Mouse (Mus musculus) left cerebral cortex, adult 8-10 months (tissue): Measurements from ENCODE around the gene Dnase1. TPM values are rescaled to one million over a fixed set of nuclear protein-coding genes. Genes with fewer than 3 reads are reported as not detected.
"Not testable (repeated sequence)": the region's sequence is repeated elsewhere in the genome, so short reads cannot be mapped to it uniquely, and the experiment has no call there.

Experiments used
- DNase-seq, 2 experiments: peaks; one replicate each; pipeline ENCODE4 v3.0.0; 2022; ENCODE audit warnings: low spot score in 2 of 2
- total RNA-seq, 4 experiments: library from RNA; stranded (reverse); gene quantifications; 2 replicates each; pipeline ENCODE4 v1.2.4; 2022

Gene Dnase1
- not detected for total RNA-seq

DNA sequence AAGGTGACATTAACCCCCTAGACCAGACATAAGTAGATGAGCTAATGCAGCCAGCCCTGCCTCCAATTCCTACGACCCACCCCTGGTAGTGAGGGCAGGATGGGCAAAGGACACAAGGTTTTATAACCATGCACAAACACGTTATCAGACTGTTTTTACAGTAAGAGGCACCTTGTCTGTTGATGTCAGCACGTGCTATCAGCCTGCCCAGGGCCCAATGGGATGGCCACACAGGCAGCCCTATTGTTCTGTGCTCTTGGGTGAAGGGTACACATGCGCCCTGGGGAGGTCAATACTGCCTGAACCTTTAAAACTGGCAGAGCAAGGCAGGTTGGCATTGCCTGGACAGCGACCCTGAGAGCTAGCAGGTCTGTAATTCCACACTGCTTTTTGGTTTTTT, at the start of gene Dnase1:
Gene Dnase1 (plus strand): TSS at position 136 of the 400 bp plus-strand sequence.
- no peak for DNase-seq

DNA sequence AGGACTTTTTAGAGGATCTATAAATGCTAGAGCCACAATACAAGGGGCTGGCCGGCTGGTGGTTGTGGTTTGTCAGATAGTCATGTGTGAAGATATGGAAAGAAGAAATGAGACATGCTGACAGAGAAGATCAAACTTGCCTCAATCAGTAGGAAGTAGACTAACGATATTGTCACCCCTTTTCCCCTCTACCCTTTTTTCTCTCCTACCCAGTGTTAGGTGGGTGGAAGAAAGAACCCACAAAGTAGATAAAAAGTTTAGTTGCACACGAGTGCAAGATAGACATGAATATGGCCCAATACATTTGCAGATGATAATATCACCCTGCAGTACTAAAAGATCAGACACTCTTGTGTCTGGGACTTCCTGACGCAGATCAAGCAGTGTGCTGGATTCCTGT, 48.3 kb upstream of the Dnase1 start:
- no peak for DNase-seq

DNA sequence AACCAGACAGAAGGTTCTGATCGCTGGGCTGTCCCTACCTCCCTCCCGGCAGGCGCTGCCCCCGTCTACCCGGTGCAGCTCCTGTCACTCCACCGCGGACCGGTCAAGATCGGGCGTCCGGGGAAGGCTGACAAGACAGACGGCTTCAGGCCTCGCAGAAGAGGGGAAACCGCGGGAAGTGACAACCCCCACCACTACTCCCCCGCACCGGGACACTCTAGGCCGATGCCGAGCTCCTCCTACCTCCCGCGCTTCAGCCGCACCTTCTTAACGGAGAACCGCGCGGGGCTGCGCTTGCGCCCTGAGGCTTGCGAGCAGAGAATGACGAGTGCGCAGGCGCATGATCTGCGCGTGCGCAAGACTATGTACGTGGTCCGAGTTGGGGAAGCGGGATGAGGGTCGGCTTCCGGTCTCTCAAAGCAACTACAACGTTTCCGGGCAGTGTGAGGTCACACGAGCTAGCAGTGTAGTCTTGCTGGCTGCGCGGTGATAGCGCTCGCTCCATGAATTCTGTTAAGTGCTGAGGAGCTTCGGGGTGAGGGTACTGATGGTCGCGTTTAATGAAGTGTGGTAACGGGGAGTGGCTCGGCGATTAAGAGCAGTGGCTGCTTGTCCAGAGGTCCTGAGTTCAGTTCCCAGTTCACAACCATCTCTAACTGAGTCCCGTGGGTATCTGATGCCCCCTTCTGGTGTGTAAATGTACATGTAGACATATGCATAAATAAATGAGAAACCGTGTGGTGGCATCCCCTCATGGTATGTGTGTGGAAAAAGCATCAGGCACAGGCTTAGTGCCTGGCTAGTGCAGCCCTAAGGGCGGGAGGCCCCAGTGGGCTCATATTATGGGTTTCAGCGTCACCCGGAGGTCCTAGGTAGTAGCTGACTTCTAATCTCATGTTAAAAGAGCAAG, 33.0 kb upstream of the Dnase1 start, which contains the start of gene Slx4:
Gene Slx4 (minus strand): TSS at position 282 of the 910 bp plus-strand sequence.
- peak; percentile 94 to 96 for DNase-seq

DNA sequence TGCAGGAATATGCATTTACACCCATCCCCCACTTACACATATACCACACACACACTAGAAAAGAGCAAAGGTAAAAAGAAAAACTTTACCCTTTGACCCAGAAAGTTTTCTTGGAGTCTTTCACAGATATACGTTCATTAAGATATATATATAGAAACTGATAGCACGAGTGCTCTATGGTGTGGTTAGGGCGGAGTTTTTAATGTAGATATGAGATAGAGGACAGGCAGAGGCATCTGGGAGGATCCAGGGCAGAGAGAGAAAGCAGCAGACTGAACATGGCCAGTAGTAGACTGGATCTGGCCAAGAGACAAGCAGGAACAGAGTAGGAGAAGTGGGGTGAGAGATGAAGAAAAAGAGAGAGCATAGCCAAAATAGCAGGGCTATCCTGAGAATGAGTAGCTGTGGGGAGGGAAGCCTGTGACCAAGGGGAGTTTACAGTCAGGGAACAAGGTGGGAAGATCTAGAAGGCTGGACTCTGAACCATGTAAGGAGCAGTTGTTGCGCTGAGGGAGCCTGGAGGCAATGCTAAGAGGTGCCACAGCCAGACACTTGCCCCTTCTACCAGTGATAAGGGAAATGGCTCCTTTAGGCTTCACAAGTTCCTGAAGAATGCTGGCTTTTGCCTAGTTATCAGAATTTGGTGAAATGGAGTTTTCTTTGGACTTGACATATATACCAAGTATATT, 23.7 kb upstream of the Dnase1 start:
- DNase-seq: no peak

DNA sequence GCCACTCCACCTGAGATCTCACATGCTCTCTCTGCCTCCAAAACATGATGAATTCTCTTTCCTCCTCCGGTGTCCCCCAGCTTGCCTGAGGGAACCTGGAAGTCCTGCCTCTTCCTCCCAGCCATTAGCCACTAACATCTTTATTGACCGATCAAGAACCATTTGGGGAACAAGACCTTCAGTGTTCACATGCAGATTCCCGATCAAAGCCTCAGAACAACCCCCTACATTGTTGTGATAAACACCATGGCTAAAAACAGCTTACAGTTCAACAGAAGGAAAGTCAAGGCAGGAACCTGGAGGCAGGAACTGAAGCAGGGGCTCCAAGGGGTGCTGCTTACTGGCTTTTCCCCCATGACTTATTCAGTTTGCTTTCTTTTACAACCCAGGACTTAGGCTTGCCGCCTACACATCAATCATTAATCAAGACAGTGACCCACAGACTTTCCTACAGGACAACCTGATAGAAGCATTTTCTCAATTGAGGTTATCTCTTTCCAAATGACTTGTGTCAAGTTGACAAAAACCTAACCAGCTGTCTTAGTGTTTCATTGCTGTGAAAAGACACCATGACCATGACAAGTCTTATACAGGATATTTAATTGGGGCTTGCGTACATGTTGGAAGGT, 22.6 kb upstream of the Dnase1 start:
- DNase-seq: no peak

DNA sequence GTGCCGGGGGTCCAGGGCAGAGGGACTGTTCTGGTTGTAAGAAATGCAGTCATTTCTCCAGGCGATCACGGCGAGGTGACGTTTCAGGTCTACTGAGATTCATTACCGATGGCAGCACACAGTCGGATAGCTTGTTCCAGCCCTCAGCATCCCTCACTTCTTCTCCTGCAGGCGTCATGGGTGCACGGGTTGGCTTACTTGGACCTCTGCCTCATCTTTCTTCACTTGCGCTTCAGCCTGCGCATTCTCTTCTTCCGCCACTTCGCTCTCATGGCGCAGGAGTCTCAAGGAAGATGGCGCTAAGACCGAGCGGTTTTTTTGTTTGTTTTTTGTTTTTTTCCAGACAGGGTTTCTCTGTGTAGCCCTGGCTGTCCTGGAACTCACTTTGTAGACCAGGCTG, 20.0 kb upstream of the Dnase1 start:
- not testable (repeated sequence) for DNase-seq

DNA sequence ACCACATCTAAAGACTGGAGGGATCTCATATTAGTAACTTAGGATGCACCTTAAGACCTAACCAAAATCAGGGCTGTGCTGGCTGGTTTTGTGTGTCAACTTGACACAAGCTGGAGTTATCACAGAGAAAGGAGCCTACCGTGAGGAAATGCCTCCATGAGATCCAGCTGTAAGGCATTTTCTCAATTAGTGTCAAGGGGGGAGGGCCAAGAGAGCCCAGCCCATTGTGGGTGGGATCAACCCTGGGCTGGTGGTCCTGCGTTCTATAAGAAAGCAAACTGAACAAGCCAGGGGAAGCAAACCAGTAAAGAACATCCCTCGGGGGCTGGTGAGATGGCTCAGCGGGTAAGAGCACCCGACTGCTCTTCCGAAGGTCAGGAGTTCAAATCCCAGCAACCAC, 19.3 kb upstream of the Dnase1 start:
- not testable (repeated sequence) for DNase-seq

DNA sequence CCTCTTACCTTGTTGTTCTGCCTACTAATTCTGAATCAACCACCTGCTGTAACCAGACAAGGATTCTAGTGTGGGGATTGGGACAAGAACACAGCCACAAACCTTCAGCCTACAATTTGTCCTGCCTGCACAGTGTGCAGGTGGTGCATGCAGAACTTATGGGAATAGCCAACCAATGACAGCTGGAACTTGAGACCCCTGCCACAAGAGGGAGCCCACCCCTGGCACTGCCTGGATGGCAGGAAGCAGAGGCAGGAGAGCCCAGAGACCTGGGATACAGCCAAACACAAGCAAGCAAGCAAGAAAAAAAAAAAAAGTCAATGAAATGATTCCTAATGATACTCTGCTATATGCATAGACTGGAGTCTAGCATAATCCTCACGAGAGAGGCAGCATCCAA, 15.5 kb upstream of the Dnase1 start:
- no peak for DNase-seq

DNA sequence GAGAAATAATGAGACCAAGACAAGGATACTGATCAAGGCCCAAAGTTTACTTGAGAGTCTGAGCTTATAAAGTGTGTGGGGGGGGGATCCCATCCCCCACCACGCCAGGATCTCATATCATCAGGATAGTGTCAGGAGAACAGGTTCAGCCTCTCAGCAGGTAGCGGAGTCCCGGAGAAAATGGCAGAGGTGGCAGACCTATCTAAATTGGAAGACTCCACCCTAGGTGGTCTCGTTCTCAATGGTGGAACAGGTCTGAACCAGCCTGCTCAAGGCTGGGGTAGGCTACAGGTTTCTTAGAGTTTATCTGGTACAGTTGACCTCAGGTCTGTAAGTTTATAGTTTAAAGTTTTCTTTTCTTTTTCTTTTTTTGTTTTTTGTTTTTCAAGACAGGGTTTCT, 14.0 kb upstream of the Dnase1 start:
- DNase-seq: no peak

DNA sequence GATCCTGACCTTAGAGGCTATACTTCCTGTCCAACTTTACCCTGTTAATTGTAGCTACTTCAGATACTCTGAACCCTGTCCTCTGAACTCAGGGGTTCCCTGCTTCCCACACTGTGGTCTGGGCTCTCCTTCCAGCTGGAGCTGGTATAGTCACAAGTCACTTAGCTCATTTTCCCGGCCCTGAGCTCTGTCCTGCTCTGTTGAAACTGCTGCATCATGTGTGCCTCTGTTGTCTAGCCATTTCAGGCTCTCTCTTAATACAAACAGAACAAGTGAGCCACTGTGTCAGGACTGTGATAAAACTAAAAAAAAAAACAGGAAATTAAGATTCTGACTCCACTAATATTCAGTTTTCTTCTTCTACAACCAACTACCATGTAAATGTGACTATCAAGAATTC, 10.1 kb upstream of the Dnase1 start:
- no peak for DNase-seq

DNA sequence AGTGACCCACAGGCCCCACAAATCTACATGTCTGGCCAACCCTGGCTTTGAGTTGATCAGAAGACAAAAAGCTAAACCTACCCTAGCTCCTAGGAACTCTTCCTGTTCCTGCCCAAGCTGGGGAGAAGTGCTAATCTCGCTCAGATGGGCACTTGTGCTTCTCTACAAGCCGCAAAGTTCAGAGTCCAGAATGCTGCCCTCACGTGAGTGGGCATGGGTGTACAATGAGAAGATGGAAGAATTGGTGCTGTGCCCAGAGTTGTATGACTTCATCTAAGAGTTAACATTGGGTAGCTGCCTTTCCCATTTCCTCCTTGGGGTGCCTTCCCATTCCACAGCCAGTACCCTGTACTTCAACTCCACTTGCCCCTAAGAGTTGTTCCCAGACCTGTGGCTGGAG, 9.5 kb upstream of the Dnase1 start:
- DNase-seq: no peak

DNA sequence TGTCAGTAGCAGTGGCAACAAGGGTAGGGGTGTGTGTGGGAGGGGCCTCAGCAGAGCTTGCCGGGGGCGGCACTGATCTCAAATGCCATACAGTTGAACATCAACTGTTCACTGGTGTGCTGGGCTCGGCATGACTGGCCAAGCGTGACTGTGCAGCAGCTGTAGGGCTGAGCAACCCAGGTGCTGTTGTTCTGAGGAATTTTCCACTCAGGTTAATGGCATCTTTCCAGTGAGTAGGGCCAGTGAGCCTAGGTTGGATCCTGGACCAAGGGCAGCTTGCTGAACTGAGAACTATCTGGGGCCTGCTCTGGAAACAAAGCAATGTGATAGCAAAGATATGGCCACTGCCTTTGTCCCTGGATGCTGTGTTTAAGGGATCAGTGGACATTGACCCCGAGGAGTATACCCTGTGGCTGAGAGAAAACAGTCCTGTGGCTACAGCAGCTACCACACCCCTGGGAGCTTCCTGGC, 7.3 kb upstream of the Dnase1 start:
- DNase-seq: no peak

DNA sequence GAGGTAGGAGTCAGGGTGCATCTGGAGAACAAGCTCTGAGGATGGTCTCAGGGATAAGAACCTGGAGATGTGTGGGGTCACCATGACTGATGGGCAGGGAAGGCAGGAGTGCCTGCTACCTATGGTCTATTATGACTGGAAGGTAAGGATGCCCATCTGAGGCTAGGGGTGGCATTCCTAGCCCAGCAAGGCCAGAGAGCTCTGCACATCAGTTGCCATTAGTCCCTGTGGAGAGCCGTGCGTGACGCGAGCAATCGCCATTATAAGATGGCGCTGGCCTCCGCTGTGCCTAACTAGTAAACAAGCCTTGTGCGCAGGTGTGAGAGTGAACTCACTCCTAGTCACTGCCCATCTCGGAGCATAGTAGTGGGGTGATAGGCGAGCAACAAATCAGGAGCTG, 6.2 kb upstream of the Dnase1 start:
- DNase-seq: no peak

DNA sequence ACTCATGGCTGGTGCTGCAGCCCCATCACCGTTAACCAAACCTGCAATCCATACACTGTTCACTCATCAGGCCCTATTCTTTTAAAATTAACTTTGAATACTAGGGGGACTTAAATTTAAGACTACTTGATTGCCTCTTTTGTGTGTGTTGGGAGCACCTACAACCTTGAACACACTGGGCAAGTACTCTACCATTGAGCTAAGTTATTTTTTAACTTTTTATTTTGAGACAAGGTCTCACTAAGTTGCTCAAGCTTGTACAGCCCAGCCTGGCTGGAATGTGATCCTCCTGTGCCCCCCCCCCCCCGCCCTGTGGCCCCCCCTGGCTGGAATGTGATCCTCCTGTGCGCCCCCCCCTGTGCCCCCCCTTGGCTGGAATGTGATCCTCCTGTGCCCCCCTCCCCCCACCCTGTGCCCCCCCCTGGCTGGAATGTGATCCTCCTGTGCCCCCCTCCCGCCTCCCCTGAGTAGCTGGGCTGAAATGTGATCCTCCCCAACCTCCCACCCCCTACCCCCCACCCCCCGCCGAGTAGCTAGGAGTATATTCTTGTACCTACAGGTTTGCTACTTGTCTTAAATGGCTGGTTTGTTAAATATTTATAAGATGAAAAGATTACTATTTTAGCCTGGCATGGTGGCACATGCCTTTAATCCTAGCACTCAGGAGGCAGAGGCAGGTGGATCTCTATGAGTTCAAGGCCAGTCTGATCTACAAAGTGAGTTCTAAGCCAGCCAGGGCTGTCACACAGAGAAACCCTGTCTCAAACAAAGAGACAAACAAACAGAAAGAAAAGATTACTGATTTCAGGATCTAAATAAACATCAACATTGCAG, 5.1 kb upstream of the Dnase1 start:
- no peak for DNase-seq

DNA sequence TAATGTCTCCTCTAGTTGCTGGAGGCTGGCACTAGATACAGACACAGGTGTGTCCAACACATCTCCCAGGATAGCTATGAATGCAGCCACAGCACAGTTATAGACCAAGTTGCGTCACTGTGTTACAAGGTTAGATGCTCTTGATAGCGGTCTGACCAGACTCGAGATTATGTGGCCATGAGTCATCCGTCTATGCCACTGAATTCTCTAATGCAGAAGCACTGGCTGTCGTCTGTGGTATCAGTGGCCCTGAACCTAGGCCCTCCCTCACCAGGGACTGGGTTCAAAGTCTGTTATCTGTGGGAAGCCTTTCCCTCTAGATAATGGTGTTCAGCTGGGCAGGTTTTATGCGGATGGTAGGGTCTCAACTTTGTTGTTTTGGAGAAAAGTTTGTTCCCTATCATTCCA, 4.4 kb upstream of the Dnase1 start:
- no peak for DNase-seq

DNA sequence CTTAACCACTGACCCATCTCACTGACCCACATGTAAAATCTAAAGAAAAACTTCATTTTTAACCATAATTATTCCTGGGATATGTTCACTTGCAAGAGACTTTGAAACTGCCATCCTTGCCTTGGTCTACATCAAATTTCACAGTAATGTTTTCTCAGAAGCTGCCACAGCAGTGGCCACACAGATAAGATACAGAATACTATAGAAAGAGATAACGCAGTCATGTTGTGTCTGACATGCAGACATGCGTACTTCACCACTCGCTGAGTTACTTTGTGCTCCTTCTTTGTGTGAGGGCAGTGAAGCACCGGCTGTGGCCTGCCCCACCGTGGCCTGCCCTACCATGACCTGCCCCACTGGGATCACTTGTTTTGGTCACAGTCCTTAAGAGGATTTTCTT, 2.8 kb upstream of the Dnase1 start:
- DNase-seq: no peak

DNA sequence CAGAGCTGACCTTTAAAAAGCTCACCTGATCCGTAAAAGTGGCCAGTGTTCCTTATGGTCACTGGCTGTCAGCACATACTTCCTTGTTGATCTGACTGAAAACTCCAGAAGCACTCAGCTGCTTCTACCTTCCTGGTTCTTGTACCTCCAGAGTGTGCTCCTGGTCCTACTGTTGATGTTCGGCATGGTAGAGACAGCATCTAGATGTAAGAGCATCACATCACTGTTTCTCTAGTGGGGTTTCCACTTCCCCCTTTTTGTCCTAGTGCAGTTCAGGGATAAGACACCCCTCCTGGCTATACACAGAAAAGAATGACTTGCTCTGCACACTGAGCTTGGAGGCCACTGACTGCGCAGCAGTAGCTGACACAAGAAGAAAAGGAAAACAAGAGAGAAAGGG, 2.3 kb upstream of the Dnase1 start:
- no peak for DNase-seq

DNA sequence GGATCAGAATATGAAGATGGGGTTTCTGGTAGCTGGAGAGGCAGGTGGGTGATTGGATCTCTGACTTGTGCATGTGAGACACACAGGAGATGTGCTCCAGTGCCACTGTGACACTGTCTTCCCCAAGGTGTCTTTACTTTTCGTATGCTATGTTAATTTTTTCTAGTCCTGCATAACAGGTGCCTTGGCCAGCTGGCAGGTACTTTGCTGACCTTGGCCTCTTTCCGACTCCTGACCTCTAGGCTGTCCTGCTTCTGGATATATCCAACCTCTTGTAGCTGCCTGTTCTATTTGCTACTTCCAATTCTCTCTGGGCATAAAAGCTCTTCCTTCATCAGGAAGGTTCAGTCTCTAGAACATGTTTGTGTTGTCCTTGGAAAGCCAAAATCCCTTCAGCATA, 1.2 kb upstream of the Dnase1 start:
- no peak for DNase-seq

DNA sequence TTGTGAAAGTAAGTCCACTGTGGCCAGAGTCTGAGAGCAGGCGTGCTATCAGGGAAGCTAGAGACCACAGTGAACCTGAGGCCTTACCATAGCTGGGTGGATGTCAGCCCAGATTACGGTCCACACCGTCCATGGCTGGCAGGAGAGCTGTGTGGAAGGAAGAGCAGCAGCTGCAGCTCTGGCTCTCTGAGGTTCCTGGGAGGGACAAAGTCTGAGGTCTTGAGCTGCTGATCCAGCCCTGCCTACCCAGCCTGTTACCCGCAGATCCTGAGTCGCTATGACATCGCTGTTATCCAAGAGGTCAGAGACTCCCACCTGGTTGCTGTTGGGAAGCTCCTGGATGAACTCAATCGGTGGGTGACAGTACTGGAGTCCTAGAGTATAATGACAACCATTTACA, 948 bp downstream of the Dnase1 start:
- DNase-seq: no peak

DNA sequence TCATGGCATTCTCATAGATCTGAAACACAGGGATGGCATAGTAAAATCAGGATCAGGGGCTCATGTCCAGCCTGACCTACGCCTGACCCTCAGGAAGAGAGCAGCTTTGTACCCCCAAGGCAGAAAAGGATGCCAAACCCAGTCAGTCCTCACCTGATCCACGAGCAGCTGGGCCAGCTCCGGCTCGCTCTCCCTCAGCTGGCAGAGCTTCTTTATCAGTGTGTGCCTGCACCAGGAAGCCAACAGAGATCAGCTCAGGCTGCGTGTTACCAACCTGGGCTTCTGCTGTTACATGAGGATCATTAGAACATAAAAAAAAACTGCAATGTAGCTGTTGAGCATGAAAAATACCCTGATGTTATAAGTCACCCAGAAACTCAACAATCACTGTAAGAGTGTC, 3.5 kb downstream of the Dnase1 start:
- no peak for DNase-seq

DNA sequence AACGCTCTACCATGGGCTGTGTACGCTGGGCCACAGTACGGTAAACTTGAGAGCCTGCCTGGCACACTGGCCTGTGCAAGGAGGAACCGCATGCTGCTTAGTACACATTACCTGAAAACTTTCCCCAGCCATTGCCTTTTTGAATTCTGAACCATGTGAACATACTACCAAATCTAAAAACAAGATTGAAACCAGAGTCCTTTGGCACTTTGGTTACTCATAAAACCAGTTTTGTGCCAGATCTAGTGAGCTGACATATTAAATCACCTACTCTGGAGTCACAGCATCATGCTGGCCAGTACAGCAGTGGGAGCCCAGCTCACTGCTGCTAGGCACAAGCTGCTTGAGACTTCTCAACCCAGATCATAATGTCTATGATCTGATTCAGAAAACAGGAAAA, 4.9 kb downstream of the Dnase1 start:
- DNase-seq: no peak
